In the genomic region with DNA sequence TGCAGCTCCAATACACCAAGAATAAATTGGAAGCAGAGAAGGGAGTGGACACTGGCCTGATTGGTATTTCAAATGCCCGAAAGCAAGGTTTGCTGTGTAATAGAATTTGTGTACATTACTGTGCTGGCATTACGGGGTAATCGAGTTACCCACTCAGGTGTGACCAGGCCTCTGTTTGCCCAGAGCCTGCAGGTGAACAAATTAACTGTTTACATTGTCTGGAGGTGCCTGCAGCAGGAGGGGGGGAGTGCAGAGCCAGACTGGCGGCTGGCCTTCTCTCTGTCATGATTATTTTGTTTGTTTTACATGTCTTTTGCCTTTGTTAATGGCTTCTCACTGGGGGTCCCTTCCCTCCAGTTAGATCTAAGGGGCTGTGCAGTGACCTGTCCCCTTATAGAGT, we compare ENCODE assay signal across 14 mouse cellular contexts. TPM values are rescaled to one million over a fixed set of nuclear protein-coding genes. Genes with fewer than 3 reads are reported as not detected.
A peak's percentile ranks its signal among the peaks of the same experiment; 100 is the strongest.
DNase-seq lines count a peak whose midpoint lies in the region; ATAC-seq and TF ChIP-seq lines count a peak whose summit lies in the region.
"Had no signal": no experiment of that assay in that cellular context is flagged by ENCODE, and none has a peak within 500 bp of the region (broad histone marks: within the 10 kb centered on the region; RNA-seq: fewer than 3 reads in every experiment).

No protein-coding gene starts in this region.

- no peak for DNase-seq in neural tube, embryonic 11.5 days (ENCODE audit: low spot score)
- no peak for DNase-seq in neural tube, embryonic 10.5 days (ENCODE audit: extremely low spot score, low spot score)
- DNase-seq in kidney, postnatal 4 days: peak; percentile 29 to 53
- no peak for DNase-seq in frontal cortex, adult 2 months (ENCODE audit: extremely low spot score in 1 of 2, low spot score in 1 of 2)
- DNase-seq in c-Kit-positive CD71-positive TER-119-positive erythroid progenitor cells, embryonic 14.5 days (ENCODE audit: low spot score): no peak
- no peak for DNase-seq in testis, postnatal 14 days (ENCODE audit: low spot score)
- DNase-seq: adrenal gland, adult 2 months; cerebellum, adult 9-10 months; gastrocnemius, postnatal 14 days had no signal

- no peak overlapping the region for H3K9ac ChIP-seq in intestine, embryonic 15.5 days
- no peak overlapping the region for H3K9ac ChIP-seq in intestine, postnatal 0 days (ENCODE audit: low read depth, low read length)
- no peak overlapping the region for H3K9ac ChIP-seq in neural tube, embryonic 11.5 days (ENCODE audit: low read length)
- H3K9ac ChIP-seq: forebrain, embryonic 15.5 days; heart, embryonic 12.5 days; liver, embryonic 12.5 days had no signal

- H3K27ac ChIP-seq in intestine, embryonic 15.5 days: no peak overlapping the region
- H3K27ac ChIP-seq in intestine, postnatal 0 days (ENCODE audit: low read depth, low read length): no peak overlapping the region
- peak overlapping the region; percentile 44; the same call in 1 of the 2 replicates for H3K27ac ChIP-seq in neural tube, embryonic 11.5 days (ENCODE audit: low read depth, low read length)
- H3K27ac ChIP-seq: forebrain, embryonic 15.5 days; liver, embryonic 12.5 days had no signal

- ATAC-seq in intestine, embryonic 15.5 days: peak; percentile 66; the same call in 1 of the 2 replicates
- ATAC-seq in intestine, postnatal 0 days: no peak; the same call in 1 of the 2 replicates
- ATAC-seq in neural tube, embryonic 11.5 days (ENCODE audit: insufficient read depth, low FRiP score, low TSS enrichment): no peak
- ATAC-seq: forebrain, embryonic 15.5 days; liver, embryonic 12.5 days had no signal

- no peaks in the 10 kb centered on the region for H3K9me3 ChIP-seq in intestine, embryonic 15.5 days
- H3K9me3 ChIP-seq in intestine, postnatal 0 days (ENCODE audit: control insufficient read depth): no peaks in the 10 kb centered on the region
- H3K9me3 ChIP-seq in neural tube, embryonic 11.5 days (ENCODE audit: control insufficient read depth, low read length): no peaks in the 10 kb centered on the region
- H3K9me3 ChIP-seq: forebrain, embryonic 15.5 days; heart, embryonic 12.5 days; liver, embryonic 12.5 days had no signal

- H3K4me3 ChIP-seq in intestine, embryonic 15.5 days (replicated peaks): no peak overlapping the region
- no peak overlapping the region for H3K4me3 ChIP-seq in intestine, postnatal 0 days (ENCODE audit: low read depth, low read length)
- H3K4me3 ChIP-seq in neural tube, embryonic 11.5 days (ENCODE audit: low read depth, low read length): no peak overlapping the region
- H3K4me3 ChIP-seq: forebrain, embryonic 15.5 days; heart, embryonic 12.5 days; liver, embryonic 12.5 days had no signal

- no peak for TF ChIP-seq CTCF in intestine, postnatal 0 days (IDR thresholded peaks at IDR 0.05; ENCODE audit: low read depth)

- H3K36me3 ChIP-seq in intestine, embryonic 15.5 days: no peaks in the 10 kb centered on the region
- H3K36me3 ChIP-seq in intestine, postnatal 0 days (ENCODE audit: control insufficient read depth, insufficient read depth): no peaks in the 10 kb centered on the region
- H3K36me3 ChIP-seq in neural tube, embryonic 11.5 days (ENCODE audit: control insufficient read depth, insufficient read depth, low read length): no peaks in the 10 kb centered on the region
- H3K36me3 ChIP-seq: forebrain, embryonic 15.5 days; heart, embryonic 12.5 days; liver, embryonic 12.5 days had no signal

- 0 out of 2 replicates have a peak, but pooled peaks cover 10% of the 10 kb centered on the region for H3K4me1 ChIP-seq in intestine, embryonic 15.5 days (replicated peaks)
- no peaks in the 10 kb centered on the region for H3K4me1 ChIP-seq in intestine, postnatal 0 days (replicated peaks; ENCODE audit: control insufficient read depth, insufficient read depth, low read length)
- peaks cover 35% of the 10 kb centered on the region for H3K4me1 ChIP-seq in neural tube, embryonic 11.5 days (ENCODE audit: control insufficient read depth, insufficient read depth, low read length)
- H3K4me1 ChIP-seq: liver, embryonic 12.5 days had no signal

- WGBS in intestine, embryonic 15.5 days: 40% methylated on average over 4 of the region's 4 CpGs
- WGBS in intestine, postnatal 0 days: 28% methylated on average over 4 of the region's 4 CpGs
- 29% methylated on average over 4 of the region's 4 CpGs for WGBS in neural tube, embryonic 11.5 days

- peaks cover 6% of the 10 kb centered on the region for H3K27me3 ChIP-seq in intestine, embryonic 15.5 days (replicated peaks)
- no peaks in the 10 kb centered on the region for H3K27me3 ChIP-seq in intestine, postnatal 0 days (replicated peaks; ENCODE audit: control insufficient read depth, insufficient read depth, low read length)
- H3K27me3 ChIP-seq in neural tube, embryonic 11.5 days (ENCODE audit: control insufficient read depth, insufficient read depth, low read length): no peaks in the 10 kb centered on the region

- no peak overlapping the region for H3K4me2 ChIP-seq in intestine, embryonic 15.5 days (replicated peaks)
- H3K4me2 ChIP-seq in intestine, postnatal 0 days (replicated peaks; ENCODE audit: low read depth): no peak overlapping the region
- no peak overlapping the region for H3K4me2 ChIP-seq in neural tube, embryonic 11.5 days (ENCODE audit: low read depth)
- H3K4me2 ChIP-seq: forebrain, embryonic 15.5 days; heart, embryonic 12.5 days; liver, embryonic 12.5 days had no signal

RNA-seq across cellular contexts. Expression of a gene that starts 44.7 kb away (rescaled TPM):
- 14.4 and 14.6 TPM in 2 replicates for polyA plus RNA-seq in intestine, embryonic 15.5 days (2015; fragmentation: Nextera tagmentation; extraction: Ambion mirVana)
- polyA plus RNA-seq in intestine, postnatal 0 days (2015; fragmentation: Nextera tagmentation; extraction: Ambion mirVana): 12.0 and 15.0 TPM in 2 replicates
- 19.9 and 20.9 TPM in 2 replicates for polyA plus RNA-seq in neural tube, embryonic 11.5 days (2014; fragmentation: Nextera tagmentation; extraction: Ambion mirVana)
- 42.0 and 48.0 TPM in 2 replicates for polyA plus RNA-seq in frontal cortex, adult 2 months (2012; rRNA removed)

RNA-seq across cellular contexts. Expression of a gene that starts 56.3 kb away (rescaled TPM):
- polyA plus RNA-seq in intestine, embryonic 15.5 days (2015; fragmentation: Nextera tagmentation; extraction: Ambion mirVana): 92.8 and 101 TPM in 2 replicates
- polyA plus RNA-seq in intestine, postnatal 0 days (2015; fragmentation: Nextera tagmentation; extraction: Ambion mirVana): 39.3 and 41.6 TPM in 2 replicates
- 133 and 135 TPM in 2 replicates for polyA plus RNA-seq in neural tube, embryonic 11.5 days (2014; fragmentation: Nextera tagmentation; extraction: Ambion mirVana)
- polyA plus RNA-seq in frontal cortex, adult 2 months (2012; rRNA removed): 37.5 and 42.8 TPM in 2 replicates

Comparison
In these comparisons a context has a peak if more than half of its experiments do, and no peak if none do; other contexts are left out.
1. DNase-seq: peak in kidney, postnatal 4 days (2 of 2); none in neural tube, embryonic 11.5 days (single experiment), neural tube, embryonic 10.5 days (single experiment), frontal cortex, adult 2 months (0 of 2), c-Kit-positive CD71-positive TER-119-positive erythroid progenitor cells, embryonic 14.5 days (single experiment) and testis, postnatal 14 days (single experiment).